Mouse (Mus musculus): ENCODE results near the gene Try10. TPM values are rescaled to one million over a fixed set of nuclear protein-coding genes. Genes with fewer than 3 reads are reported as not detected.
"Not testable (repeated sequence)": the region's sequence is repeated elsewhere in the genome, so short reads cannot be mapped to it uniquely, and the experiment has no call there.

The Try10 gene
- polyA plus RNA-seq (2014; fragmentation: Nextera tagmentation; extraction: Ambion mirVana): 5.0 TPM in 1 of 2 replicates, not detected in the other

- Histone ChIP-seq H3K9me3 (ENCODE audit: control insufficient read depth, low read depth, low read length) (no peaks in the 10 kb centered on the region), H3K27ac (ENCODE audit: low read length) (no peak within 1 kb of the TSS), H3K4me1 (ENCODE audit: control insufficient read depth, insufficient read depth, low read length) (no peaks in the 10 kb centered on the region), H3K9ac (replicated peaks; ENCODE audit: low read depth, low read length) (no peak within 1 kb of the TSS), H3K36me3 (ENCODE audit: control insufficient read depth, insufficient read depth, low read length) (no peaks in the 10 kb centered on the region), H3K4me3 (ENCODE audit: low read depth, low read length) (no peak within 1 kb of the TSS), H3K27me3 (ENCODE audit: control insufficient read depth, insufficient read depth, low read length) (no peaks in the 10 kb centered on the region), H3K4me2 (replicated peaks; ENCODE audit: low read depth, low read length) (no peak within 1 kb of the TSS)
- WGBS: 79% methylated on average over 2 of the region's 2 CpGs
- no peak for ATAC-seq (ENCODE audit: insufficient number of reproducible peaks, insufficient read depth, low FRiP score, low read depth)
Measured at GRCm38 (mm10) chr6:41353932-41354331, at the start of gene Try10. TSS of gene Try10 (plus strand) at chr6:41354105.

DNA sequence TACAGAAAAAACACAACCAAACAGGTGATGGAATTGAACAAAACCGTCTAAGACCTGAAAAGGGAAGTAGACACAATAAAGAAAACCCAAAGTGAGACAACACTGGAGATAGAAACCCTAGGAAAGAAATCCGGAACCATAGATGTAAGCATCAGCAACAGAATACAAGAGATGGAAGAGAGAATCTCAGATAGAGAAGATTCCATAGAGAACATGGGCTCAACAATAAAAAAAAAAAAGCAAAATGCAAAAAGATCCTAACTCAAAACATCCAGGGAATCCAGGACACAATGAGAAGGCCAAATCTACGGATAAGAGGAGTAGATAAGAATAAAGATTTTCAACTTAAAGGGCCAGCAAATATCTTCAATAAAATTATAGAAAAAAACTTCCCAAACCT is 37.2 kb upstream of the Try10 start, which contains the start of gene Try5:
Gene Try5, minus strand, starts transcription at position 101 of the 400 bp plus-strand sequence.
- not testable (repeated sequence) for H3K4me2 ChIP-seq (replicated peaks; ENCODE audit: low read depth, low read length); H3K27ac ChIP-seq (ENCODE audit: low read length); H3K9me3 ChIP-seq (ENCODE audit: control insufficient read depth, low read depth, low read length); H3K4me3 ChIP-seq (ENCODE audit: low read depth, low read length); H3K9ac ChIP-seq (replicated peaks; ENCODE audit: low read depth, low read length); H3K27me3 ChIP-seq (ENCODE audit: control insufficient read depth, insufficient read depth, low read length); H3K36me3 ChIP-seq (ENCODE audit: control insufficient read depth, insufficient read depth, low read length); ATAC-seq (ENCODE audit: insufficient number of reproducible peaks, insufficient read depth, low FRiP score, low read depth); H3K4me1 ChIP-seq (ENCODE audit: control insufficient read depth, insufficient read depth, low read length)
- 64% methylated on average over 3 of the region's 3 CpGs for WGBS

DNA sequence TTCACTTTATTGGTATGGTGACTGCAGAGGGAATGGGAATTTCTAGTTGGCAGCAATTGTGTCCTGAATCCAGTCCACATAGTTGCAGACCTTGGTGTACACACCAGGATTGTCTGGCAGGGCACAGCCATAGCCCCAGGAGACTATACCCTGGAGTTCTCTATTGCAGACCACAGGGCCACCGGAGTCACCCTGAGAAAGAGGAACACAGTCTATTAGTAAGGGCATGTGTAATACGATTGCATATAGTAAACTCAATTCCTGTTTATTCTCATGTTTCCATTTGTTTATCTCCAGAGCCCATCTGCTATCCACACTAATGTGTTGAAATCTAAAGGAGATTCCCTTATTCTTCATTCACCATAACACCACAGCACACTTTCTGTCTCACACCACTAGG is 19.9 kb downstream of the Try10 start:
- H3K9ac ChIP-seq (replicated peaks; ENCODE audit: low read depth, low read length); H3K36me3 ChIP-seq (ENCODE audit: control insufficient read depth, insufficient read depth, low read length); H3K4me3 ChIP-seq (ENCODE audit: low read depth, low read length); H3K4me2 ChIP-seq (replicated peaks; ENCODE audit: low read depth, low read length); H3K9me3 ChIP-seq (ENCODE audit: control insufficient read depth, low read depth, low read length); H3K27ac ChIP-seq (ENCODE audit: low read length); H3K4me1 ChIP-seq (ENCODE audit: control insufficient read depth, insufficient read depth, low read length); H3K27me3 ChIP-seq (ENCODE audit: control insufficient read depth, insufficient read depth, low read length); ATAC-seq (ENCODE audit: insufficient number of reproducible peaks, insufficient read depth, low FRiP score, low read depth): not testable (repeated sequence)
- WGBS: 85% methylated on average over 1 of the region's 2 CpGs

- H3K27ac ChIP-seq (ENCODE audit: low read length); H3K9ac ChIP-seq (replicated peaks; ENCODE audit: low read depth, low read length); ATAC-seq (ENCODE audit: insufficient number of reproducible peaks, insufficient read depth, low FRiP score, low read depth); H3K27me3 ChIP-seq (ENCODE audit: control insufficient read depth, insufficient read depth, low read length); H3K36me3 ChIP-seq (ENCODE audit: control insufficient read depth, insufficient read depth, low read length); H3K4me3 ChIP-seq (ENCODE audit: low read depth, low read length); H3K4me1 ChIP-seq (ENCODE audit: control insufficient read depth, insufficient read depth, low read length); H3K9me3 ChIP-seq (ENCODE audit: control insufficient read depth, low read depth, low read length); H3K4me2 ChIP-seq (replicated peaks; ENCODE audit: low read depth, low read length): not testable (repeated sequence)
Measured at GRCm38 (mm10) chr6:41377578-41377977, 23.7 kb downstream of the Try10 start, which contains the start of gene Prss3. TSS of gene Prss3 (minus strand) at chr6:41377678.

- no peaks in the 10 kb centered on the region for H3K36me3 ChIP-seq (ENCODE audit: control insufficient read depth, insufficient read depth, low read length)
- H3K27me3 ChIP-seq (ENCODE audit: control insufficient read depth, insufficient read depth, low read length): no peaks in the 10 kb centered on the region
- WGBS: 67% methylated on average over 2 of the region's 2 CpGs
- H3K4me3 ChIP-seq (ENCODE audit: low read depth, low read length): no peak overlapping the region
- H3K4me1 ChIP-seq (ENCODE audit: control insufficient read depth, insufficient read depth, low read length): no peaks in the 10 kb centered on the region
- H3K27ac ChIP-seq (ENCODE audit: low read length): no peak overlapping the region
- H3K9me3 ChIP-seq (ENCODE audit: control insufficient read depth, low read depth, low read length): no peaks in the 10 kb centered on the region
- no peak for ATAC-seq (ENCODE audit: insufficient number of reproducible peaks, insufficient read depth, low FRiP score, low read depth)
- H3K9ac ChIP-seq (replicated peaks; ENCODE audit: low read depth, low read length): no peak overlapping the region
- no peak overlapping the region for H3K4me2 ChIP-seq (replicated peaks; ENCODE audit: low read depth, low read length)
Measured at GRCm38 (mm10) chr6:41386781-41387180, 32.9 kb downstream of the Try10 start.

GRCm38 (mm10) chr6:41391640-41392039 is 37.7 kb downstream of the Try10 start:
- H3K9me3 ChIP-seq (ENCODE audit: control insufficient read depth, low read depth, low read length); H3K4me3 ChIP-seq (ENCODE audit: low read depth, low read length); H3K4me2 ChIP-seq (replicated peaks; ENCODE audit: low read depth, low read length); H3K9ac ChIP-seq (replicated peaks; ENCODE audit: low read depth, low read length); H3K36me3 ChIP-seq (ENCODE audit: control insufficient read depth, insufficient read depth, low read length); H3K4me1 ChIP-seq (ENCODE audit: control insufficient read depth, insufficient read depth, low read length); H3K27me3 ChIP-seq (ENCODE audit: control insufficient read depth, insufficient read depth, low read length); H3K27ac ChIP-seq (ENCODE audit: low read length); ATAC-seq (ENCODE audit: insufficient number of reproducible peaks, insufficient read depth, low FRiP score, low read depth): not testable (repeated sequence)
- 64% methylated on average over 1 of the region's 1 CpGs for WGBS

- not testable (repeated sequence) for H3K36me3 ChIP-seq (ENCODE audit: control insufficient read depth, insufficient read depth, low read length); H3K27me3 ChIP-seq (ENCODE audit: control insufficient read depth, insufficient read depth, low read length); H3K4me3 ChIP-seq (ENCODE audit: low read depth, low read length); H3K4me1 ChIP-seq (ENCODE audit: control insufficient read depth, insufficient read depth, low read length); H3K4me2 ChIP-seq (replicated peaks; ENCODE audit: low read depth, low read length); H3K27ac ChIP-seq (ENCODE audit: low read length); ATAC-seq (ENCODE audit: insufficient number of reproducible peaks, insufficient read depth, low FRiP score, low read depth); H3K9me3 ChIP-seq (ENCODE audit: control insufficient read depth, low read depth, low read length); H3K9ac ChIP-seq (replicated peaks; ENCODE audit: low read depth, low read length)
Measured at GRCm38 (mm10) chr6:41392056-41392455, 38.2 kb downstream of the Try10 start, which contains the start of gene Gm5771. TSS of gene Gm5771 (plus strand) at chr6:41392356.

Other genes with a start within 250 kb of the Try10 start
- gene Try4, start 51.8 kb upstream of the Try10 start, polyA plus RNA-seq (2014; fragmentation: Nextera tagmentation; extraction: Ambion mirVana): not detected in 2 replicates
- gene Try5, start 37.3 kb upstream of the Try10 start, polyA plus RNA-seq (2014; fragmentation: Nextera tagmentation; extraction: Ambion mirVana): 2.9 TPM in 1 of 2 replicates, not detected in the other
- gene Prss3, start 23.6 kb downstream of the Try10 start, polyA plus RNA-seq (2014; fragmentation: Nextera tagmentation; extraction: Ambion mirVana): 1.2 TPM in 1 of 2 replicates, not detected in the other
- gene Gm5771, start 38.3 kb downstream of the Try10 start, polyA plus RNA-seq (2014; fragmentation: Nextera tagmentation; extraction: Ambion mirVana): 0.69 TPM in 1 of 2 replicates, not detected in the other
- gene Gm10334, start 92.0 kb downstream of the Try10 start, polyA plus RNA-seq (2014; fragmentation: Nextera tagmentation; extraction: Ambion mirVana): 1.2 TPM in 1 of 2 replicates, not detected in the other
- gene Prss1, start 104.8 kb downstream of the Try10 start, polyA plus RNA-seq (2014; fragmentation: Nextera tagmentation; extraction: Ambion mirVana): 3.3 TPM in 1 of 2 replicates, not detected in the other
- 6.5 TPM in 1 of 2 replicates, not detected in the other for gene Prss2, start 167.7 kb downstream of the Try10 start, polyA plus RNA-seq (2014; fragmentation: Nextera tagmentation; extraction: Ambion mirVana)